Mouse (Mus musculus): ENCODE measurements around the gene Gm20547.
"Not testable (repeated sequence)": the region's sequence is repeated elsewhere in the genome, so short reads cannot be mapped to it uniquely, and the experiment has no call there.

The Gm20547 gene

GRCm38 (mm10) chr17:34881683-34882310 lies at the start of gene Gm20547:
Gene Gm20547, minus strand, starts transcription at chr17:34882042.
- peak; percentile 35 for DNase-seq (ENCODE audit: low read depth, low spot score)

GRCm38 (mm10) chr17:34931061-34931734 lies 49.4 kb upstream of the Gm20547 start, which contains the start of gene Neu1:
Gene Neu1, plus strand, starts transcription at chr17:34931253.
- peak; percentile 99 for DNase-seq (ENCODE audit: low read depth, low spot score)

GRCm38 (mm10) chr17:34928841-34929240 lies 47.0 kb upstream of the Gm20547 start:
- DNase-seq (ENCODE audit: low read depth, low spot score), result peak; percentile 84

GRCm38 (mm10) chr17:34927306-34928019 lies 45.6 kb upstream of the Gm20547 start:
- no peak for DNase-seq (ENCODE audit: low read depth, low spot score)

- no peak for DNase-seq (ENCODE audit: low read depth, low spot score)
Measured at GRCm38 (mm10) chr17:34924258-34924657, 42.4 kb upstream of the Gm20547 start.

- DNase-seq (ENCODE audit: low read depth, low spot score), result peak; percentile 50
Measured at GRCm38 (mm10) chr17:34922939-34923338, 41.1 kb upstream of the Gm20547 start.

GRCm38 (mm10) chr17:34917188-34917587 lies 35.3 kb upstream of the Gm20547 start:
- DNase-seq (ENCODE audit: low read depth, low spot score), result no peak

- no peak for DNase-seq (ENCODE audit: low read depth, low spot score)
Measured at GRCm38 (mm10) chr17:34916316-34916715, 34.5 kb upstream of the Gm20547 start.

- no peak for DNase-seq (ENCODE audit: low read depth, low spot score)
Measured at GRCm38 (mm10) chr17:34915410-34915831, 33.6 kb upstream of the Gm20547 start.

GRCm38 (mm10) chr17:34913930-34914665 lies 32.3 kb upstream of the Gm20547 start, which contains the start of gene Slc44a4:
Gene Slc44a4, plus strand, starts transcription at chr17:34914466.
- DNase-seq (ENCODE audit: low read depth, low spot score), result no peak

GRCm38 (mm10) chr17:34911945-34912351 lies 30.1 kb upstream of the Gm20547 start:
- DNase-seq (ENCODE audit: low read depth, low spot score), result peak; percentile 93

- DNase-seq (ENCODE audit: low read depth, low spot score), result peak; percentile 89
Measured at GRCm38 (mm10) chr17:34910982-34911381, 29.1 kb upstream of the Gm20547 start.

- peak; percentile 68 for DNase-seq (ENCODE audit: low read depth, low spot score)
Measured at GRCm38 (mm10) chr17:34902895-34903294, 21.1 kb upstream of the Gm20547 start.

GRCm38 (mm10) chr17:34901948-34902347 lies 20.1 kb upstream of the Gm20547 start:
- DNase-seq (ENCODE audit: low read depth, low spot score), result not testable (repeated sequence)

- not testable (repeated sequence) for DNase-seq (ENCODE audit: low read depth, low spot score)
Measured at GRCm38 (mm10) chr17:34900826-34901225, 19.0 kb upstream of the Gm20547 start.

GRCm38 (mm10) chr17:34899890-34900243 lies 18.0 kb upstream of the Gm20547 start:
- no peak for DNase-seq (ENCODE audit: low read depth, low spot score)

GRCm38 (mm10) chr17:34899053-34899889 lies 17.4 kb upstream of the Gm20547 start:
- no peak for DNase-seq (ENCODE audit: low read depth, low spot score)

- no peak for DNase-seq (ENCODE audit: low read depth, low spot score)
Measured at GRCm38 (mm10) chr17:34898706-34899052, 16.8 kb upstream of the Gm20547 start.

- DNase-seq (ENCODE audit: low read depth, low spot score), result peak; percentile 83
Measured at GRCm38 (mm10) chr17:34898160-34898586, 16.3 kb upstream of the Gm20547 start, which contains the start of the genes C2 and Ehmt2. Gene C2, minus strand, starts transcription at chr17:34898265. Gene Ehmt2, plus strand, starts transcription at chr17:34898469.

GRCm38 (mm10) chr17:34897373-34898159 lies 15.7 kb upstream of the Gm20547 start:
- DNase-seq (ENCODE audit: low read depth, low spot score), result no peak
